Mouse (Mus musculus): ENCODE measurements around the gene Ttc39d. TPM values are rescaled to one million over a fixed set of nuclear protein-coding genes. Genes with fewer than 3 reads are reported as not detected.
A peak's percentile ranks its signal among the peaks of the same experiment; 100 is the strongest.

Gene Ttc39d
- total and polyA plus RNA-seq, 3 experiments, result 0.13 TPM; not detected in 2

- DNase-seq (ENCODE audit: extremely low read depth), result peak; percentile 67
- no peaks in the 10 kb centered on the region for H3K36me3 ChIP-seq (replicated peaks in 1 of 2; ENCODE audit: control insufficient read depth in 1 of 2, insufficient read depth in 1 of 2, low read length in 1 of 2)
- peak overlapping the region; percentile 92 for H3K4me2 ChIP-seq (ENCODE audit: insufficient read depth, low read depth, poor library complexity, severe bottlenecking)
- no peak overlapping the region for H3K27ac ChIP-seq (ENCODE audit: insufficient read depth, low read depth)
- no peak overlapping the region for H3K4me3 ChIP-seq (replicated peaks in 1 of 3; ENCODE audit: low read depth in 2 of 3, low read length in 2 of 3, poor library complexity in 1 of 3)
- H3K27me3 ChIP-seq (replicated peaks), result no peaks in the 10 kb centered on the region
- H3K4me1 ChIP-seq (ENCODE audit: control insufficient read depth in 1 of 2, insufficient read depth in 2 of 2), result peaks cover 20 to 57% of the 10 kb centered on the region in 2 experiments
- dilution Hi-C loops (cut with MboI; ENCODE audit: extremely low pct_ligation_motif_present, extremely low pct_unique_long_range_greater_than_20kb, low sequenced_read_pairs), result no loop called here
- no peaks in the 10 kb centered on the region for H3K79me2 ChIP-seq (replicated peaks; ENCODE audit: control insufficient read depth, extremely low read depth, insufficient read depth, poor library complexity, severe bottlenecking)
- peak; percentile 42; the same call in 1 of the 2 replicates for TF ChIP-seq JUN (IDR thresholded peaks at IDR 0.05; ENCODE audit: insufficient read depth, low read depth, low read length)
- TF ChIP-seq TBP (conservative IDR thresholded peaks at IDR 0.05; ENCODE audit: low read depth, low read length), result no peak
- TF ChIP-seq CHD2 (IDR thresholded peaks at IDR 0.05; ENCODE audit: low read length), result 0 out of 2 replicates have a peak, but pooled peaks have one; percentile 15
- TF ChIP-seq SIN3A (IDR thresholded peaks at IDR 0.05; ENCODE audit: low read length), result 0 out of 2 replicates have a peak, but pooled peaks have one; percentile 43
- 0 out of 2 replicates have a peak, but pooled peaks have one; percentile 18 for TF ChIP-seq ETS1 (conservative IDR thresholded peaks at IDR 0.05; ENCODE audit: low read depth, low read length)
- no peak for TF ChIP-seq RAD21 (IDR thresholded peaks at IDR 0.05; ENCODE audit: low read depth, low read length)
- peak; percentile 21; the same call in 1 of the 2 replicates for TF ChIP-seq JUND (conservative IDR thresholded peaks at IDR 0.05; ENCODE audit: low read depth, low read length)
- 0 out of 2 replicates have a peak, but pooled peaks have one; percentile 26 for TF ChIP-seq EP300 (IDR thresholded peaks at IDR 0.05; ENCODE audit: low read length)
- in situ Hi-C loops (cut with MboI; ENCODE audit: low pct_ligation_motif_present, low pct_unique_long_range_greater_than_20kb, low sequenced_read_pairs), result loop anchor here (5.0 to 10.0 kb wide), 2 partner anchors 48 to 110 kb away; partner anchors contain the start of genes Galm and Hnrnpll
- H3K9me3 ChIP-seq (replicated peaks; ENCODE audit: low read length), result no peaks in the 10 kb centered on the region
- H3K9ac ChIP-seq (ENCODE audit: insufficient read depth, low read depth), result no peak overlapping the region
Observed at GRCm38 (mm10) chr17:80172761-80173160, 34.5 kb upstream of the Ttc39d start.

- Histone ChIP-seq H3K9me3 (replicated peaks; ENCODE audit: low read length) (no peaks in the 10 kb centered on the region), H3K27me3 (replicated peaks) (no peaks in the 10 kb centered on the region), H3K4me1 (ENCODE audit: control insufficient read depth in 1 of 2, insufficient read depth in 2 of 2) (peaks cover 18 to 48% of the 10 kb centered on the region in 2 experiments), H3K27ac (ENCODE audit: insufficient read depth, low read depth) (peak overlapping the region; percentile 95), H3K9ac (ENCODE audit: insufficient read depth, low read depth) (peak overlapping the region; percentile 86; the same call in 1 of the 2 replicates), H3K79me2 (replicated peaks; ENCODE audit: control insufficient read depth, extremely low read depth, insufficient read depth, poor library complexity, severe bottlenecking) (no peaks in the 10 kb centered on the region), H3K4me3 (replicated peaks in 1 of 3; ENCODE audit: low read depth in 2 of 3, low read length in 2 of 3, poor library complexity in 1 of 3) (peak overlapping the region in 1 of 3 experiments; percentile 80), H3K36me3 (replicated peaks in 1 of 2; ENCODE audit: control insufficient read depth in 1 of 2, insufficient read depth in 1 of 2, low read length in 1 of 2) (no peaks in the 10 kb centered on the region), H3K4me2 (ENCODE audit: insufficient read depth, low read depth, poor library complexity, severe bottlenecking) (peak overlapping the region; percentile 92)
- DNase-seq (ENCODE audit: extremely low read depth), result no peak
- dilution Hi-C loops (cut with MboI; ENCODE audit: extremely low pct_ligation_motif_present, extremely low pct_unique_long_range_greater_than_20kb, low sequenced_read_pairs), result no loop called here
- in situ Hi-C loops (cut with MboI; ENCODE audit: low pct_ligation_motif_present, low pct_unique_long_range_greater_than_20kb, low sequenced_read_pairs), result loop anchor here (5.0 to 10.0 kb wide), 2 partner anchors 49 to 111 kb away; partner anchors contain the start of genes Galm and Hnrnpll
- TF ChIP-seq ZKSCAN1 (IDR thresholded peaks at IDR 0.05; ENCODE audit: borderline replicate concordance, low read depth, low read length) (no peak), MAFK (IDR thresholded peaks at IDR 0.05; ENCODE audit: insufficient replicate concordance, low read length) (no peak), MYC (IDR thresholded peaks at IDR 0.05; ENCODE audit: low read depth, low read length) (no peak), CHD1 (IDR thresholded peaks at IDR 0.05; ENCODE audit: low read depth, low read length) (no peak), EP300 (IDR thresholded peaks at IDR 0.05; ENCODE audit: low read length) (no peak), ZNF384 (IDR thresholded peaks at IDR 0.05; ENCODE audit: low read depth, low read length) (no peak), TCF12 (IDR thresholded peaks at IDR 0.05; ENCODE audit: low read depth, low read length) (no peak), KAT2A (IDR thresholded peaks at IDR 0.05; ENCODE audit: insufficient replicate concordance, low read length) (no peak), PAX5 (IDR thresholded peaks at IDR 0.05; ENCODE audit: low read length) (no peak), BHLHE40 (IDR thresholded peaks at IDR 0.05; ENCODE audit: low read depth, low read length) (no peak), NELFE (IDR thresholded peaks at IDR 0.05; ENCODE audit: low read depth, low read length) (no peak), MAZ (IDR thresholded peaks at IDR 0.05; ENCODE audit: low read depth, low read length) (no peak), RAD21 (IDR thresholded peaks at IDR 0.05; ENCODE audit: low read depth, low read length) (no peak), MAX (IDR thresholded peaks at IDR 0.05; ENCODE audit: low read length) (no peak), ETS1 (conservative IDR thresholded peaks at IDR 0.05; ENCODE audit: low read depth, low read length) (no peak), UBTF (IDR thresholded peaks at IDR 0.05; ENCODE audit: low read depth, low read length) (no peak), GABPA (IDR thresholded peaks at IDR 0.05; ENCODE audit: insufficient replicate concordance, low read depth, low read length) (no peak), MXI1 (IDR thresholded peaks at IDR 0.05; ENCODE audit: low read depth, low read length) (no peak)
Observed at GRCm38 (mm10) chr17:80173708-80174107, 33.6 kb upstream of the Ttc39d start.

Measured in CH12.LX (cell line).